Mouse (Mus musculus) neural tube, postnatal 0 days (tissue): ENCODE results near the gene Cemip. TPM values are rescaled to one million over a fixed set of nuclear protein-coding genes. Genes with fewer than 3 reads are reported as not detected.

ENCODE experiments used
- polyA plus RNA-seq: library from polyadenylated mRNA; unstranded; fragments of >200 nt; fragmentation: Nextera tagmentation; extraction: Ambion mirVana; gene quantifications from 2 replicates; pipeline ENCODE4 v1.2.1, GENCODE M21; 2015

Gene Cemip
- 0.83 and 1.2 TPM in 2 replicates for polyA plus RNA-seq

GRCm38 (mm10) chr7:84086039-84086829 is at the start of gene Cemip:
Cemip (minus strand) TSS chr7:84086502.

DNA sequence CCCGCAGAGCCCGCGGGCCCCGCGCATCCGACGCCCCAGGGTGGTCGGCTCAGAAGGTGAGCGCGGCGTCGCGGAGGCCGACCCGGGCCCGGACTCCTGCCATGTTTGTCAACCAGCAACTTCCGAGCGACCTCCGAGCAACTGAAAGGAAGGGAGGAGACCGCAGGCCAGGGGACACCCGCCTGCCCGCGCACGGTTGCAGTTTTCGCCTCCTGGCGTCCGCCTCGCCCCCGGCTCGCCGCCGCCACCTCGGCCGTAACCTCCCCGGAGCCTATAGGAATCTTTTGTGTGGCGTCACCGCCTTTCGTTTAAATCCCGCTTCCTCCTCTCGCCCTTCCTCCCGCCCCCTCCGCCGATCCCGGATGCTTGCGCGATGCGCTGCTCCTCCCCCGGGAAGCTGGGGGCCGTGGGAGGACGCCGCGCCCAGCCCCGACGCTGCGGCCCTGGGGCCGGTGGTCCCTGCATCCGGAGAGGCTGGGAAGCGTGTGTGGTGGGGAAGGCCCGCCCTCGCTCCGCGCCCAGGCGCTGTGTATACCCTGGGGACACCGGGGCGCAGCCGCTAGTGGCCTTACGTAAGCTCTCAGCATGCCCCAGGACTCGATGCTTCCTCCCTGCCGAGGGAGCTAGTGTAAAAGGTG is 202.2 kb downstream of the Cemip start, which contains the start of the genes Tlnrd1 and Mesd:
TSS of gene Tlnrd1 (minus strand) at position 285 of the 638 bp plus-strand sequence.
TSS of gene Mesd (plus strand) at position 446 of the 638 bp plus-strand sequence.

Other genes starting within 250 kb of the Cemip start
- gene Tlnrd1, start 202.2 kb downstream of the Cemip start, polyA plus RNA-seq: 11.5 and 13.4 TPM in 2 replicates
- gene Mesd, start 202.0 kb downstream of the Cemip start, polyA plus RNA-seq: 85.1 and 91.4 TPM in 2 replicates
- gene Abhd17c, start 65.4 kb upstream of the Cemip start, polyA plus RNA-seq: 75.0 and 86.8 TPM in 2 replicates